Mouse (Mus musculus): ENCODE measurements around the gene Ackr1. TPM values are rescaled to one million over a fixed set of nuclear protein-coding genes. Genes with fewer than 3 reads are reported as not detected.
"Not testable (repeated sequence)": the region's sequence is repeated elsewhere in the genome, so short reads cannot be mapped to it uniquely, and the experiment has no call there.

Ackr1 gene
- total RNA-seq, 2 experiments from 2014 or later: 134 to 136 TPM

DNA sequence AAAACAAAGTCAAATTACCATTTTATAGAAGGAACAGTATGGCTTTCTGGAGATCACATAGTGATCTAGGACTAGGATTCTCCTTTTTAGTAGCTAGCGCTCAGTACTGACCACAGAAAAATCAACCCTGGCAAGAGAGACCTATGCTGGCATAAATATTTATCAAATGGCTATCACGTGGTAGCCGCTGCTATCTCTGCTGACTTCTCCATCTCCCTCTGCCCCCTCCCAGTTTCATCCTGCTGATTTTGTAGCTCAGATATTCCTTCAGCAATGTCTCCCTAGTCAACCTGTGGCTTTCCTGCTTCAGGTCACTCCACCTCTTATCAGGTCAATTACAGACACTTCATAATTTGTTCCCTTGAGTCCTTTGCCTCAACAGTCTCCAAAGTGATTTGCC is 17.8 kb downstream of the Ackr1 start:
- intact Hi-C loops (cut with DNase I): no loop called here
- no peak for DNase-seq

DNA sequence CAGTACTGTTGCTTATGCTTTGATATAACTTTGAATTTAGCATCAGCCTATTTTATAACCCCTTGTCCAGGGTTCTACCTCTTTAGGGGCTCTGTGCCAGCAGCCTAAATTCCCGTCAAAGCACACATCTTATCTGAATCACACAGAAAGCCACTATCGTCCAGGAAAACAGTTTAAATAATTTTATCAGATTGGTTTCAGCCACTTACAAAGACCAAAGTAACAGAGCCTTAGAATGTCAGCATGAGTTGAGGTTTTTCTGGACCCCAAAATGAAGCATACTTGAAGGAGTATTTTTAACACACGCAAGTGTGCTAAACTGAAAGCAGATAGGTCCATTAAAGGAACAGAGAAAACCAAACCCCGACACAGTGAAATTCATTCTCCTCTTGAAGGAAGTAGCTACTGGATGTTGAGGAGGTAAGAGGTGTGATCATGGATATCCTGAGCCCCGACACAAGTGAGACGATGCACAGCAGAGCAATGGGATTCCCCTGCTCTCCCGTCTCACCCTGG is 20.0 kb downstream of the Ackr1 start:
- DNase-seq; intact Hi-C loops (cut with DNase I): not testable (repeated sequence)

DNA sequence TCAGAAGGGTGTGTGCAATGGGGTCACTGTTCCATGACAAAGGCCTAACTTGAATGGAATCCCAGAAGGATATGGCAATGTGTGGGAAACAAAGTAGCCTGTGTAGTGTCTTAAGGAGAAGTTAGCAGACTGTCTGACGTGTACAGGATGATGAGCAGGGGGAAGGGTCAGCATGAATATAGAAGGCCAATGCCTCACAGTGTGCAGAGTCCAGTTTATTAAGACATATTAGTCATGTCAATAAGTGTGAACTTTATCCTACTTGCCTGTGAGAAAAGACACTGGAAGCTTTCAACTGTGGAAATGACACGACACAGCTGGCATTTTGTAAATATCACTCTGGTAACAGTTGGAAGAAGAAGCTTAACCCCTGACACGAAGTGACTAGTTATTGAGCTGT is 30.8 kb downstream of the Ackr1 start:
- DNase-seq; intact Hi-C loops (cut with DNase I): not testable (repeated sequence)

Other genes with a start within 250 kb of the Ackr1 start
- not detected for gene Olfr1408, start 196.4 kb downstream of the Ackr1 start, total RNA-seq (2021)
- not detected for gene Olfr1406, start 143.1 kb downstream of the Ackr1 start, total RNA-seq (2021)
- gene Olfr218, start 135.9 kb downstream of the Ackr1 start, total RNA-seq (2021): not detected
- not detected for gene Olfr1404, start 121.4 kb downstream of the Ackr1 start, total RNA-seq (2021)
- not detected for gene Fcer1a, start 106.5 kb downstream of the Ackr1 start, total RNA-seq (2021)
- not detected for gene Olfr418, start 67.7 kb downstream of the Ackr1 start, total RNA-seq (2021)
- gene Mptx2, start 56.0 kb downstream of the Ackr1 start, total RNA-seq (2021): not detected
- gene Aim2, start 17.1 kb upstream of the Ackr1 start, total RNA-seq (2021): 10 to 100 TPM in 1 of 2 experiments, 1 to 10 TPM in 1; 8.3 to 11.1 TPM
- 100 to 1,000 TPM; 502 to 546 TPM for gene Cadm3, start 33.9 kb upstream of the Ackr1 start, total RNA-seq (2021)
- not detected for gene Ifi206, start 157.3 kb upstream of the Ackr1 start, total RNA-seq (2021)
- not detected for gene Ifi214, start 202.2 kb upstream of the Ackr1 start, total RNA-seq (2021)